Mouse (Mus musculus): Measurements from ENCODE around the gene Fxn. TPM values are rescaled to one million over a fixed set of nuclear protein-coding genes. Genes with fewer than 3 reads are reported as not detected.

Fxn gene
- polyA plus RNA-seq, 1 experiment from 2014 or later: 46.8 TPM

DNA sequence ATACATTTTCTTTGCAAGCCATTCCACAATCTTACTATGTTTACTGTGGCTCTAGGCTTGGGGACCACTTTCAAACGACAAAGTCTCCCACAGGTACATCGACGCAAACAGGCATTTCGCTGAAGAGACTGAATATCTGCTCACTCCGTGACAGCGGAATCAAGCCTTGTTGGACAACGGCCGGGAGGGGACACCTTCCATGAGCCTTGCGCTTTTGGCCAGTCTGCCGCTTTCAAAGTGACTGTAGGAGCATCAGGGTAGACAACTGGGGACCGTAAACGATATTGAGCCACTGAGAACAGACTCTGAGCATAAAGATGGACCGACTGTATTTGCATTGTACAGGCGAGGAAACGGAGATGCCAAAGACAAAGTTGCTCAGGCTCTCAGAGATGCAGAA, 1.5 kb downstream of the Fxn start:
- Histone ChIP-seq H3K27me3 (ENCODE audit: control insufficient read depth, insufficient read depth, low read length) (no peaks in the 10 kb centered on the region; the same call in 1 of the 2 replicates), H3K4me1 (ENCODE audit: control insufficient read depth, insufficient read depth, low read length) (peaks cover 8% of the 10 kb centered on the region), H3K36me3 (ENCODE audit: control insufficient read depth, insufficient read depth, low read length) (no peaks in the 10 kb centered on the region), H3K4me2 (peak overlapping the region; percentile 83), H3K9ac (ENCODE audit: low read length) (peak overlapping the region; percentile 86), H3K27ac (ENCODE audit: low read depth, low read length) (no peak overlapping the region), H3K9me3 (ENCODE audit: control insufficient read depth, low read length) (no peaks in the 10 kb centered on the region), H3K4me3 (ENCODE audit: low read depth, low read length) (no peak overlapping the region; the same call in 1 of the 2 replicates)
- 90% methylated on average over 15 of the region's 15 CpGs for WGBS
- DNase-seq (ENCODE audit: low spot score, missing footprints) (no peak), ATAC-seq (ENCODE audit: low FRiP score) (no peak)

GRCm38 (mm10) chr19:24274281-24274680, 6.1 kb downstream of the Fxn start:
- no peaks in the 10 kb centered on the region for H3K36me3 ChIP-seq (ENCODE audit: control insufficient read depth, insufficient read depth, low read length)
- H3K9ac ChIP-seq (ENCODE audit: low read length): no peak overlapping the region

GRCm38 (mm10) chr19:24271746-24272426, 8.5 kb downstream of the Fxn start:
- DNase-seq (ENCODE audit: low spot score, missing footprints) (peak; percentile 96), ATAC-seq (ENCODE audit: low FRiP score) (peak; percentile 83)
- H3K27me3 ChIP-seq (ENCODE audit: control insufficient read depth, insufficient read depth, low read length): no peaks in the 10 kb centered on the region
- peaks cover 31% of the 10 kb centered on the region for H3K4me1 ChIP-seq (ENCODE audit: control insufficient read depth, insufficient read depth, low read length)
- 39% methylated on average over 16 of the region's 16 CpGs for WGBS
- H3K9ac ChIP-seq (ENCODE audit: low read length): no peak overlapping the region
- no peaks in the 10 kb centered on the region for H3K36me3 ChIP-seq (ENCODE audit: control insufficient read depth, insufficient read depth, low read length)
- H3K9me3 ChIP-seq (ENCODE audit: control insufficient read depth, low read length): no peaks in the 10 kb centered on the region
- H3K27ac ChIP-seq (ENCODE audit: low read depth, low read length): no peak overlapping the region
- H3K4me3 ChIP-seq (ENCODE audit: low read depth, low read length): no peak overlapping the region
- no peak overlapping the region; the same call in 1 of the 2 replicates for H3K4me2 ChIP-seq

More at GRCm38 (mm10) chr19:24274281-24274680, 6.1 kb downstream of the Fxn start:
- no peak overlapping the region for H3K4me3 ChIP-seq (ENCODE audit: low read depth, low read length)
- 70% methylated on average over 3 of the region's 3 CpGs for WGBS
- H3K27ac ChIP-seq (ENCODE audit: low read depth, low read length): no peak overlapping the region
- DNase-seq (ENCODE audit: low spot score, missing footprints): no peak
- no peaks in the 10 kb centered on the region for H3K9me3 ChIP-seq (ENCODE audit: control insufficient read depth, low read length)
- peaks cover 16% of the 10 kb centered on the region for H3K4me1 ChIP-seq (ENCODE audit: control insufficient read depth, insufficient read depth, low read length)
- H3K4me2 ChIP-seq: no peak overlapping the region
- no peaks in the 10 kb centered on the region for H3K27me3 ChIP-seq (ENCODE audit: control insufficient read depth, insufficient read depth, low read length)
- ATAC-seq (ENCODE audit: low FRiP score): no peak

GRCm38 (mm10) chr19:24271326-24271725, 9.1 kb downstream of the Fxn start:
- no peaks in the 10 kb centered on the region for H3K27me3 ChIP-seq (ENCODE audit: control insufficient read depth, insufficient read depth, low read length)
- H3K4me3 ChIP-seq (ENCODE audit: low read depth, low read length): no peak overlapping the region
- no peak overlapping the region for H3K27ac ChIP-seq (ENCODE audit: low read depth, low read length)
- no peak overlapping the region for H3K9ac ChIP-seq (ENCODE audit: low read length)
- DNase-seq (ENCODE audit: low spot score, missing footprints): peak; percentile 92
- no peaks in the 10 kb centered on the region for H3K36me3 ChIP-seq (ENCODE audit: control insufficient read depth, insufficient read depth, low read length)
- H3K4me1 ChIP-seq (ENCODE audit: control insufficient read depth, insufficient read depth, low read length): peaks cover 33% of the 10 kb centered on the region
- H3K4me2 ChIP-seq: no peak overlapping the region; the same call in 1 of the 2 replicates
- H3K9me3 ChIP-seq (ENCODE audit: control insufficient read depth, low read length): no peaks in the 10 kb centered on the region
- 17% methylated on average over 7 of the region's 7 CpGs for WGBS
- peak; percentile 82 for ATAC-seq (ENCODE audit: low FRiP score)

- H3K9me3 ChIP-seq (ENCODE audit: control insufficient read depth, low read length): no peaks in the 10 kb centered on the region
- no peak overlapping the region; the same call in 1 of the 2 replicates for H3K4me2 ChIP-seq
- ATAC-seq (ENCODE audit: low FRiP score): 0 out of 2 replicates have a peak, but pooled peaks have one; percentile 33
- no peak overlapping the region for H3K4me3 ChIP-seq (ENCODE audit: low read depth, low read length)
- no peaks in the 10 kb centered on the region for H3K36me3 ChIP-seq (ENCODE audit: control insufficient read depth, insufficient read depth, low read length)
- WGBS: 28% methylated on average over 4 of the region's 4 CpGs
- DNase-seq (ENCODE audit: low spot score, missing footprints): peak; percentile 90
- H3K4me1 ChIP-seq (ENCODE audit: control insufficient read depth, insufficient read depth, low read length): peaks cover 33% of the 10 kb centered on the region
- no peaks in the 10 kb centered on the region for H3K27me3 ChIP-seq (ENCODE audit: control insufficient read depth, insufficient read depth, low read length)
- H3K9ac ChIP-seq (ENCODE audit: low read length): peak overlapping the region; percentile 16; the same call in 1 of the 2 replicates
- peak overlapping the region; percentile 65 for H3K27ac ChIP-seq (ENCODE audit: low read depth, low read length)
These were observed 11.9 kb downstream of the Fxn start for GRCm38 (mm10) chr19:24268531-24268930.

GRCm38 (mm10) chr19:24266046-24266830, 14.2 kb downstream of the Fxn start:
- DNase-seq (ENCODE audit: low spot score, missing footprints): no peak
- Histone ChIP-seq H3K4me1 (ENCODE audit: control insufficient read depth, insufficient read depth, low read length) (peaks cover 29% of the 10 kb centered on the region), H3K27ac (ENCODE audit: low read depth, low read length) (no peak overlapping the region), H3K9me3 (ENCODE audit: control insufficient read depth, low read length) (no peaks in the 10 kb centered on the region), H3K4me2 (no peak overlapping the region), H3K27me3 (ENCODE audit: control insufficient read depth, insufficient read depth, low read length) (no peaks in the 10 kb centered on the region), H3K36me3 (ENCODE audit: control insufficient read depth, insufficient read depth, low read length) (no peaks in the 10 kb centered on the region), H3K4me3 (ENCODE audit: low read depth, low read length) (no peak overlapping the region), H3K9ac (ENCODE audit: low read length) (no peak overlapping the region)
- no peak for ATAC-seq (ENCODE audit: low FRiP score)
- 92% methylated on average over 7 of the region's 7 CpGs for WGBS

- peak; percentile 95 for DNase-seq (ENCODE audit: low spot score, missing footprints)
These were observed 15.4 kb downstream of the Fxn start for GRCm38 (mm10) chr19:24264991-24265390.

GRCm38 (mm10) chr19:24262736-24263135, 17.7 kb downstream of the Fxn start:
- H3K9me3 ChIP-seq (ENCODE audit: control insufficient read depth, low read length): no peaks in the 10 kb centered on the region
- H3K4me3 ChIP-seq (ENCODE audit: low read depth, low read length): no peak overlapping the region
- no peaks in the 10 kb centered on the region for H3K36me3 ChIP-seq (ENCODE audit: control insufficient read depth, insufficient read depth, low read length)
- 91% methylated on average over 14 of the region's 14 CpGs for WGBS
- no peak overlapping the region for H3K27ac ChIP-seq (ENCODE audit: low read depth, low read length)
- DNase-seq (ENCODE audit: low spot score, missing footprints): peak; percentile 69
- peaks cover 8% of the 10 kb centered on the region for H3K4me1 ChIP-seq (ENCODE audit: control insufficient read depth, insufficient read depth, low read length)
- ATAC-seq (ENCODE audit: low FRiP score): no peak
- no peak overlapping the region for H3K4me2 ChIP-seq
- H3K27me3 ChIP-seq (ENCODE audit: control insufficient read depth, insufficient read depth, low read length): no peaks in the 10 kb centered on the region
- H3K9ac ChIP-seq (ENCODE audit: low read length): no peak overlapping the region

More at GRCm38 (mm10) chr19:24264991-24265390, 15.4 kb downstream of the Fxn start:
- ATAC-seq (ENCODE audit: low FRiP score): peak; percentile 61; the same call in 1 of the 2 replicates
- H3K27me3 ChIP-seq (ENCODE audit: control insufficient read depth, insufficient read depth, low read length): no peaks in the 10 kb centered on the region
- no peak overlapping the region for H3K4me3 ChIP-seq (ENCODE audit: low read depth, low read length)
- H3K27ac ChIP-seq (ENCODE audit: low read depth, low read length): no peak overlapping the region
- peaks cover 21% of the 10 kb centered on the region for H3K4me1 ChIP-seq (ENCODE audit: control insufficient read depth, insufficient read depth, low read length)
- H3K9me3 ChIP-seq (ENCODE audit: control insufficient read depth, low read length): no peaks in the 10 kb centered on the region
- no peaks in the 10 kb centered on the region for H3K36me3 ChIP-seq (ENCODE audit: control insufficient read depth, insufficient read depth, low read length)
- H3K4me2 ChIP-seq: no peak overlapping the region
- WGBS: 52% methylated on average over 7 of the region's 7 CpGs
- H3K9ac ChIP-seq (ENCODE audit: low read length): no peak overlapping the region
